Mouse (Mus musculus): ENCODE measurements around the gene Stard10. TPM values are rescaled to one million over a fixed set of nuclear protein-coding genes. Genes with fewer than 3 reads are reported as not detected.

Gene Stard10
- total and polyA plus RNA-seq, 2 experiments from 2014 or later: 11.0 to 17.3 TPM

GRCm38 (mm10) chr7:101293138-101293537 is 23.7 kb upstream of the Stard10 start:
- Histone ChIP-seq H3K36me3 (ENCODE audit: insufficient read depth) (peaks cover 13% of the 10 kb centered on the region), H3K4me2 (ENCODE audit: low read depth) (no peak overlapping the region), H3K9me3 (ENCODE audit: low read length) (no peaks in the 10 kb centered on the region), H3K4me1 (ENCODE audit: insufficient read depth) (peaks cover 9% of the 10 kb centered on the region; the same call in 1 of the 2 replicates), H3K9ac (no peak overlapping the region), H3K4me3 (ENCODE audit: low read depth, low read length) (no peak overlapping the region), H3K27ac (ENCODE audit: low read depth, low read length) (no peak overlapping the region), H3K27me3 (ENCODE audit: insufficient read depth, low read length) (no peaks in the 10 kb centered on the region)
- WGBS: 70% methylated on average over 4 of the region's 4 CpGs
- DNase-seq (no peak), ATAC-seq (no peak)
- TF ChIP-seq CTCF (IDR thresholded peaks at IDR 0.05; ENCODE audit: low read depth): no peak

GRCm38 (mm10) chr7:101293611-101294010 is 23.3 kb upstream of the Stard10 start:
- Histone ChIP-seq H3K4me1 (ENCODE audit: insufficient read depth) (peaks cover 9% of the 10 kb centered on the region; the same call in 1 of the 2 replicates), H3K27me3 (ENCODE audit: insufficient read depth, low read length) (no peaks in the 10 kb centered on the region), H3K36me3 (ENCODE audit: insufficient read depth) (peaks cover 12% of the 10 kb centered on the region), H3K27ac (ENCODE audit: low read depth, low read length) (no peak overlapping the region), H3K4me2 (ENCODE audit: low read depth) (no peak overlapping the region), H3K4me3 (ENCODE audit: low read depth, low read length) (no peak overlapping the region), H3K9me3 (ENCODE audit: low read length) (no peaks in the 10 kb centered on the region), H3K9ac (no peak overlapping the region)
- TF ChIP-seq CTCF (IDR thresholded peaks at IDR 0.05; ENCODE audit: low read depth): no peak
- no peak for DNase-seq
- 62% methylated on average over 4 of the region's 4 CpGs for WGBS
- no peak for ATAC-seq

DNA sequence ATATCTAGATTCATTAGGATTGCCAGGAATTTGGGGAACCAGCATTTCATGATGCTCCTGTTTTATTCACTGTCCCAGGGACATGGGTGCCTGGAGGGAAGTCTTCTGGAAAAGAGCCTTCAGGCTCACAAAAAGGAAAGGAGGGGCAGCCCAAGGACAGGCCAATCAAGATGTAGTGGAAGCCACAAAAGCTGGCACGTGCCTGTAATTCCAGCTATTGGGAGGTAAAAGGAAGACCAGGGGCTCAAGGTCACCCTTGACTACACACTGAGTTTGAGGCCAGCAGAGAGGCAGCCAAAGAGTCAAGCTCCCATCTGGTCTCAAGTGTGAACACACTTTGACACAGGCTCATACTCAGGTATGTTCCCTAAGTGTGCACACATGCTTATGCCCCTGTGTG is 21.4 kb upstream of the Stard10 start:
- no peak overlapping the region for H3K27ac ChIP-seq (ENCODE audit: low read depth, low read length)
- TF ChIP-seq CTCF (IDR thresholded peaks at IDR 0.05; ENCODE audit: low read depth): no peak
- H3K27me3 ChIP-seq (ENCODE audit: insufficient read depth, low read length): no peaks in the 10 kb centered on the region
- H3K9me3 ChIP-seq (ENCODE audit: low read length): no peaks in the 10 kb centered on the region
- no peak overlapping the region for H3K4me3 ChIP-seq (ENCODE audit: low read depth, low read length)
- DNase-seq: no peak
- ATAC-seq: no peak
- H3K36me3 ChIP-seq (ENCODE audit: insufficient read depth): peaks cover 3% of the 10 kb centered on the region
- no peak overlapping the region for H3K9ac ChIP-seq
- peaks cover 9% of the 10 kb centered on the region; the same call in 1 of the 2 replicates for H3K4me1 ChIP-seq (ENCODE audit: insufficient read depth)
- 57% methylated on average over 1 of the region's 1 CpGs for WGBS
- no peak overlapping the region for H3K4me2 ChIP-seq (ENCODE audit: low read depth)

DNA sequence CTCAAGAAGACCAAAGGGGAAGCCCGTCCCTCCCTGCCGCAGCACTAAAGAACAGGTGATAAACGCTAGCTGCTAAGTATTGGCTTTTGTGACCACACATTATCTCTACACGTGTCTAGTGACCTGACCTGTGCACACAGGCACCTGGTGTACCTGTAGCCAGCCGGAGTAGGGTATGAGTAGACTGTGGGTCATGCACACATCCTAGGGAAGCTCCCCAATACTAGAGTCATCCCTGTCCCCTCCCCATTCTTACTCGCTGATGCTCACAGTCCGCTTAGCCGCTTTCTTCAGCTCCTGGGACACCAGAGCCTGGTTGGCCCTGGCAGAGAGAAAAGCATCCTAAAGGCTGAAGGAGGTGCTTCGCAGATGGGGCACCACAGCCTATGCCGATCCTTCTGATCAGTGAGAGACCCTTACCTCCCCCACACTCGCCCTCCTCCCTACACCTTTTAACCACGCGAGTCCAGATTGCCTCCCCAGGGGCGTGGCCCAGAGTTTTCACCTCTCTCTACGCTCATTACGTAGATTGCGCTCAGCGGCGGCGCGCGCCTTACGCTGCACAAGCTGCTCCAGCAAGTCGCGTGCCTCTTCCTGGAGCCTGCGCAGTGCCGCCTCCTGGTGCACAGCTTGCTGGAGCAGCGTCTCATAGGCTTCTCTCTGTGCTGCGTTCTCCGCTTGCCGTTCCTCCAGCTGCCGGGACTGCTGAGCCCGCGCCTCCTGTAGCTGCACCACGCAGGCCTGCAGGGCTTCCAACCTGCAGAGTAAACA is 20.4 kb upstream of the Stard10 start:
- DNase-seq (peak; percentile 96), ATAC-seq (peak; percentile 97)
- WGBS: 10% methylated on average over 35 of the region's 35 CpGs
- Histone ChIP-seq H3K27ac (ENCODE audit: low read depth, low read length) (peak overlapping the region; percentile 62), H3K4me3 (ENCODE audit: low read depth, low read length) (peak overlapping the region; percentile 47), H3K4me2 (ENCODE audit: low read depth) (peak overlapping the region; percentile 68), H3K9ac (peak overlapping the region; percentile 51), H3K9me3 (ENCODE audit: low read length) (no peaks in the 10 kb centered on the region), H3K4me1 (ENCODE audit: insufficient read depth) (peaks cover 9% of the 10 kb centered on the region; the same call in 1 of the 2 replicates), H3K36me3 (ENCODE audit: insufficient read depth) (no peaks in the 10 kb centered on the region), H3K27me3 (ENCODE audit: insufficient read depth, low read length) (no peaks in the 10 kb centered on the region)
- peak; percentile 75 for TF ChIP-seq CTCF (IDR thresholded peaks at IDR 0.05; ENCODE audit: low read depth)

DNA sequence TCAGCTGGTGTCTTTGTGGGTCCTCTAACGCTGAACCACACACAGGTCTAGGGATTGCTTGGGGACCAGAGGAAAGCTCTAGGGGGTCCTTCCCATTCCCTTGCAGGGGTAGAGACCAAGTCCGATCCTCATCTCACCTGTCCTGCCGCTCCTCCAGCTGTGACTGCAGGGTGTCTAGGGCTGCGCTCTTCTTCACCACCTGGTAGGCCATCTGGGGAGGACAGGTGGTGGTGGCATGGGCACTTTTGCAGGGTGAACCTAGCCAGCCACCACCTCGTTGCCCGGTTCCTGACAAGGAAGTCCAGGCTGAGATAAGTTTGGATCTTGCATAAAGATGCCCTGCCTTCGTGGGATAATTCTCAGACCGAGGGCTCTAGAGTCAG is 19.9 kb upstream of the Stard10 start:
- Histone ChIP-seq H3K27me3 (ENCODE audit: insufficient read depth, low read length) (no peaks in the 10 kb centered on the region), H3K4me3 (ENCODE audit: low read depth, low read length) (peak overlapping the region; percentile 47), H3K27ac (ENCODE audit: low read depth, low read length) (peak overlapping the region; percentile 62), H3K36me3 (ENCODE audit: insufficient read depth) (no peaks in the 10 kb centered on the region), H3K4me1 (ENCODE audit: insufficient read depth) (peaks cover 9% of the 10 kb centered on the region; the same call in 1 of the 2 replicates), H3K4me2 (ENCODE audit: low read depth) (peak overlapping the region; percentile 68), H3K9me3 (ENCODE audit: low read length) (no peaks in the 10 kb centered on the region), H3K9ac (peak overlapping the region; percentile 51)
- ATAC-seq (no peak), DNase-seq (no peak)
- TF ChIP-seq CTCF (IDR thresholded peaks at IDR 0.05; ENCODE audit: low read depth): no peak
- WGBS: 24% methylated on average over 8 of the region's 8 CpGs

DNA sequence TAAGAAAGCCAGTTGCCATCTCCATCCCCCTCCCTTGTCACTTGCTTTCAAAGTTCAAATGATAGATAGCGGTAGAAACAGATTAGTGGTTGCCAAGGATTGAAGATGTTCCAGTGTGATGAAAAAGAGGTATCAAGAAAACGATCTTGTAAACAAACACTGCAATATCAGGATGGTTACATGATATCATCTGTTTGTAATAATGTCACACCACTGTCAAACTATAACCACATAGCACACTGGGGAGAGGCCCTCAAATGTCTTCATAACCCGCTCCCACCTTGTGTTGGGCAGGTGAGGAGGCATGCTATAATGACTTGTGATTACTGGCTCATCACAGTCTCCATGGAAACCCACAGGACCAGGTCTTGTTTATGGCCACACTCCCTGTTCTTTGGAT is 18.5 kb upstream of the Stard10 start:
- TF ChIP-seq CTCF (IDR thresholded peaks at IDR 0.05; ENCODE audit: low read depth): no peak
- ATAC-seq (no peak), DNase-seq (no peak)
- H3K36me3 ChIP-seq (ENCODE audit: insufficient read depth): no peaks in the 10 kb centered on the region
- 91% methylated on average over 3 of the region's 3 CpGs for WGBS
- H3K9me3 ChIP-seq (ENCODE audit: low read length): no peaks in the 10 kb centered on the region
- H3K9ac ChIP-seq: no peak overlapping the region
- H3K4me3 ChIP-seq (ENCODE audit: low read depth, low read length): no peak overlapping the region
- H3K4me2 ChIP-seq (ENCODE audit: low read depth): no peak overlapping the region
- no peak overlapping the region for H3K27ac ChIP-seq (ENCODE audit: low read depth, low read length)
- peaks cover 9% of the 10 kb centered on the region; the same call in 1 of the 2 replicates for H3K4me1 ChIP-seq (ENCODE audit: insufficient read depth)
- no peaks in the 10 kb centered on the region for H3K27me3 ChIP-seq (ENCODE audit: insufficient read depth, low read length)

DNA sequence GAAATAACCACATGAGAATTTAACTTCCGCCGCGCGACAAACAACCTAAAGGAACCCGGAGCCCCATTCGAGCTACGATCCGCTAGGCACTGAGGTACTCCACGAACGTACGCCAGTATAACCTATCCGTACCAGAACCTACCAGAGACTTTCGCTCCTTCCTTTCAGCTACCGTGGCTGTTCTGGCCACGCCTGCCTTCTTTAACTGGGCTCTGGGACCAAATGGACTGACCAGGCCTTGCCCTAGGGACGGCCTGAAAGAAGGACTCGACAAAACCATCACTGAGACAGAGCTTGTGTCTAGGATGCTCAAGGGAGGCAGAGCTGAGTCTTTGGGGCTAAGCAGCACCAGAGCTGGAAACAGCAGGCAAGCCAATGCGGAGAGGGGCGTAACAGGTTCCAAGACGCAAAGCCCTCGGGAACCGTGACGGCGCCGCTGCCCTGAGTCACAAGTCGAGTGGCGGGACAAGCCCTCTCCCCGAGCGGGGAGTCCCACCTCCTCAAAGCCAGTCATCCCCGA is 15.5 kb upstream of the Stard10 start:
- peak overlapping the region; percentile 72 for H3K27ac ChIP-seq (ENCODE audit: low read depth, low read length)

More for the DNA sequence above, 15.5 kb upstream of the Stard10 start:
- DNase-seq (no peak), ATAC-seq (no peak)
- peak overlapping the region; percentile 68 for H3K4me3 ChIP-seq (ENCODE audit: low read depth, low read length)
- peaks cover 5% of the 10 kb centered on the region; the same call in 1 of the 2 replicates for H3K4me1 ChIP-seq (ENCODE audit: insufficient read depth)
- H3K9ac ChIP-seq: peak overlapping the region; percentile 56
- no peaks in the 10 kb centered on the region for H3K27me3 ChIP-seq (ENCODE audit: insufficient read depth, low read length)
- H3K4me2 ChIP-seq (ENCODE audit: low read depth): peak overlapping the region; percentile 91
- no peak for TF ChIP-seq CTCF (IDR thresholded peaks at IDR 0.05; ENCODE audit: low read depth)
- WGBS: 1% methylated on average over 30 of the region's 30 CpGs
- no peaks in the 10 kb centered on the region for H3K36me3 ChIP-seq (ENCODE audit: insufficient read depth)
- H3K9me3 ChIP-seq (ENCODE audit: low read length): no peaks in the 10 kb centered on the region

Data from forebrain, postnatal 0 days (tissue).